Mouse (Mus musculus) B cell, adult 2 months (primary cell): ENCODE measurements at regions not wholly inside any gene's neighbourhood (a gene's known extent, or its start where the extent isn't known, plus 50 kb on each side); places are given as distances from the start of the nearest gene placed in this dataset.

Experiments
- DNase-seq, 2 experiments: peaks; one replicate each; pipeline ENCODE4 v3.0.0; 2022

DNA sequence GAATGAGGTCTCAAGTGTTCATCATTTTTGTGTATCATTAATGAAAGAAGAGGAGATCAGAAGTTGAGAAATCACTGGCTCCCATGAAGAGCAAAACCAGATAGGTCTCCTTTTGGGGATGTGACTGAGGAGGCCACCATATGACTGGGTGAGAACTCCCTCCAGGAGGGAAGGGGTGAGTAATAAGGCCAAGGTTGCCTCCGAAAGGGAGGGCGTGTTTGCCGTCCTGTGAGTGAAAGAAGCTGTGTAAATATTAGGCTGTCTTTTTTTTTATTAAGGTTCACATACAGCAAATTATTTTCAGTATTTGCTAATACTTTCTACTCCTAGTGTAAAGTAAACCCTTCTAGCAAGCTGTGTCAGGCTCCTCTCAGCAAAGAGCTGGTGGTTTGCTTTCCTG, 116.7 kb upstream of the Pik3r1 start:
- DNase-seq, result no peak

DNA sequence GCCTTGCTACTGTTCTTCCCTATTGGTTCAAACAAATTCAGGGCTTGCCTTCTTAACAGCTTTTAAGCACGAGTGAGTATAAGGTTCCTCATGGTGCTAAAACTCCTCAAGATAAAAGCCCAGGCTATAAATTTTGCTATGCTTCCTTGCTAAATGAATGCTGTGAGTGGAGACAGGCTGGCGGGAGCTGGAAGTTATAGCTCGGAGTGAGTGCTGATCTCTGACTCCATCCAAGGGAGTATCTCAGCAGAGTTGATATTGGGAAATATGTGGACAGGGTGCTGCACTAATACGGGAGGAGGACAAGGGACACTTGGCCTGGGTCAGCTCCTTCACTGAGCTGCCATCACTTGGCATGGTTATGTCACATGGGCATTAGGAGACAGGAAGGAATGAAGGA, 123.5 kb upstream of the Pik3r1 start:
- no peak for DNase-seq

DNA sequence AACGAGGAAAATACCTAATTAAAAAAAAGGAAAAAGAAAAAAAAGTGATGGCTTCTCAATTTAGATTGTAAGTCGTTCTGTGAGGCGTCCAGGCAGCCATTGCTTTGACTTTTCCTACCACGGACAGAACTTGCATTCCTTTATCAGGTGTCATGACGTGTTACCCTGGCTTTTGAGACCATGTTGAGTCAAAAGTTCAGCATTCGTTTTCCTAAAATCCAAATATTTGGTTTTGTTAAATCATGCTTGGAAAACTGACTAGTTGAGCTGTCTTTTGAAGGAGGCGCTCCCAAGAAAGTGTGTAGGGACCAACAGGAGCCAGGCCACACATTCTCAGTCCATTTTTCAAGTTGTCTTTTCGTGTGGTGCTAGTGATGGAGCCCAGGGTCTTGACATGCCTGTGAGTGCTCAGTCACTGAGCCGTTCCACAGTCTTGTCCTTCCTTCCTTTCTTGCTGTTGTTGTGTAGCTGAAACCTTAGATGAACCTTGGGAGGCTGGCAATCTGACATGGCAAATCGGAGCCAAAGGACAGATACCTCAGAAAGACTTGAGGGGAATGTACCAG, 125.1 kb upstream of the Pik3r1 start:
- no peak for DNase-seq

DNA sequence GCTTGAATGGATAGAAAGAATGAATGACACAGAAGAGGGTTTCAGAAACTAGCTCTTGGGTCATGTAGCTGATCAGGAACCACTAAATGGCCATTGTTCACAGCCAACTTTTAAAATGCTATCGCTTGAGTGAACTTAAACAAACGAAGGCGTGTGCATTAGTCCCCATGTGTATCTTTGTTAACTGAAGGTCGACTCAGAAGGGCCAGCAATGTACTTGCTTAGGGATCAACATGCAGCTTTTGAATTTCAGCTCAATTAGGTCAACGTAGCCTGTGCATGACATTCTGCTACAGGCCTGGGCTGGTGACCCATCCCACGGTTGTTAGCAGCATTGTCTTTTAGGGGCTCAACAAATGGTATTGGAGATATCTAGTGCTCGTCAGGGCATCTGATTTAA, 127.1 kb upstream of the Pik3r1 start:
- DNase-seq, result no peak

DNA sequence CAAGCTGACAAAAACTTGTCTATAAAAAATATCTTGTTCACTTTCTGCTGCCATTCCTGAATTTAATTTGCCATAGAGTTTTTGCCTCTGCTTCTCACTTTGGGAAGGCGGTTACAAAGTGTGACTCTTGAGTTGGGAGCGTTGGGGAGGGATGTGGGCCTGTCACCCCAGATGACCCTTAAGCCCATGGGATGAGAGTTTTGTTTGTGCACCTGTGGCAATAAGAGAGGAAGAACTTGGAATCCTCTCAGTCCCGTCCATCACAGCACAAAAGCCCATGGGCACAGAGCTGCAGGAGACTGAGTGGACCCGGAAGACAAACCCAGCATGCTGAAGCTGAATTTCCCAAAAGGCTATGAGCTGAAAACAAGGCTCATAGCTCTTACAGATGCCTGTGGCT, 127.7 kb upstream of the Pik3r1 start:
- no peak for DNase-seq

DNA sequence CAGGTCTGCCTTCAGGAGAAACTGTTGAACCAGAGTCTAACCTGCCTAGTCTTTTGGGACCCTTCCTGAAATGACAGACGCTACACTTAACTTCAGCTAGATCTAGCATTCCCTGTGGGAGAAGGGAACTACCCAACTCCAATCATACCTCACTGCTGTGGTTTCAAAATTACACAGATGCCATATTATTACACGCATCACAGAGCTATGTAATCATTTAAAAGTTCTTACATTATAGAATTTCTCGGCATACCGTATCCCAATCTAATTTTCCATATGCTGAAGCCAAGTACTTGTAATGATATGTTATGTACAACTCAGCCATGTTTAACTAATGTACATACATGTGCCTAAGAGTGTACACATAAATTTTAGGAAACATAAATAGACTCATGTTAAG, 128.9 kb upstream of the Pik3r1 start:
- DNase-seq, result no peak

DNA sequence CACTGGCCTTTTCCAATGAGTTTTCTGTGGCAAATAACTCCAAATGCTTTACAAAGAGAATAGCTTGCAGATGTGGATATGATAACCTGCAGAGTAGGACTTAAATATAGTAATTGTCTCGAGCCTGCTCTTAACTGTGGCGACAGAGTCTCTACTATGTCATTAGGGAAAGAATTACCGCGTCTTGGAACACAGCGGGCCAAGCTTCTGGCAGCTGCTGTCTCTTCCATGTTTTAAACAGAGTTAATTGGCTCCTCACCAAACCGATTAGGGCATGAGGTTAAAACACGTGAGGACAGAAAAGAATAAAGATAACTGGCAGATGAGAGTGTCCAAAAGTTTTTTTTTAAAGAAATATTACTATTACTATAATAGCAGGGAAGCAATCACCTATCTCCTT, 134.2 kb upstream of the Pik3r1 start:
- DNase-seq, result no peak

DNA sequence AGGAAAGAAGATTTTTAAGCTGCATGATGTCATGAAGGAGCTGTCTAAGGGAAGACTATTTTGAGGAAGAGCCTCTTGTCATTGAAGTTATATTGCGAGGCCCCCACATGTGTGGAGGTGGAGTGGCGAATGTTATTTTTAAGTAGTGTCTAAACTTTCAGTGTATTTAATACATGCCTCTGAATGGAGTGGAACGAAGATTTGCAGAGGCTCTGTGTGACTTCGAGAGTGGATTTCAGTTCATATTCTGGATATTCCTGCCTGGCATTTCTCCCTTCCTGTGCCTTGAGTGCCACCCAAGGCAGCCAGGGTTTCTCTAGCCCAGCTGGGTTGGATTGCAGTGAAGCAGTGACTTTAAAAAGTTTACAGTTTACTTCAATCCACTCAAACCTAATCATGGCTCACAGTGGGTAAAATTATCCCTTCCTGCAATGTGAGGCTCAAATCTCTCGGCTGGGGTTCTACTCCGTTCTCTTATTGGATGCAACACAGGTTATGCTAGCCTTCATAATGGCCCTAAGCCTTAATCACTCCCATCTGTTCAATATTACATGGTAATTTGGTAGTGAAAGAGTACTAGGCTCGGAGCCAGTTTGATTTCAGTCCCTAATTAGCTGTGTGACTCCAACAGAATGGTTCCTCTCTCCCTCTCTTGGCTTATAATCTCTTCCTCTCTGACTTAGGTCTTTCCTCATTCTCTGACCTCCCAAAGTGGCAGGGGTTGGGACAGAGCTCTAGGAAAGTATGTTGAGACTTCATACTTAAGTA, 138.1 kb upstream of the Pik3r1 start:
- DNase-seq, result no peak

DNA sequence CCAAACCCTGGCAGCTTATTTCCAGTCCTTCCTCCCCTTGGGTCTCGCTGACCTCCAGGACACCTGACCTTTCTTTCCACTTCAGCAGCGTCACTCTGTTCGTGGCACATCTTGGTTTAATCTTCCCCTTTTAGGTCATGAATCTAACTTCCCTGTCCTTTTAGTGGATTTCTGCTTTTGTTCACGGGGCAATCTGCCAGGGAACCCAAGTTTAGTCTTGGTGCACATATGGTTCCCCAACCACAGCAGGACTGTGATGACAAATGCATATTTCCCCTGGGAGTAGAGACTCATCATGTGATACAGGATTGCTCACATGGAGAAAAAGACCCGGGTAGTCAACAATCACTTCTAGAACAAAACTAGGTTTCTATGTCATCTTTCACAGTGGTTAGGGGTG, 141.0 kb upstream of the Pik3r1 start:
- DNase-seq, result no peak

DNA sequence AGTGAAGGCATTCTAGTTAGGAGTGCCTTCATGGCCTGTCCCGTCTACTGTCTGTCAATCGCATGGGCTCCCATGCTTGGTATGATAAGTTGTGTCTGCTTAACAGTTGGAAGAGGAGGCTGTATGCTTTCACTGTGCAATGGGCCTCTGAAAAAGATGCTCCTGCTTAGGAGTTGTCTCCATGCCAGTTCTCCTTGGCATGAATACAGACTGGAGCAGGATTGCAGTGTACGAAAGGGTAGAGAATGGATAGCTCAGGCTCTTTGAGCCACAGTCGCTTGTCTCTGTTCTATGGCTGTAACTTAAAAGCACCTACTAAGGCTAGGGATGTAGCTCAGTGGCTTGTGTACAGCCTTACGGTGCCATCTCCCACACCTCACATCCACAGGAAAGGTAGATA, 142.7 kb upstream of the Pik3r1 start:
- no peak for DNase-seq

DNA sequence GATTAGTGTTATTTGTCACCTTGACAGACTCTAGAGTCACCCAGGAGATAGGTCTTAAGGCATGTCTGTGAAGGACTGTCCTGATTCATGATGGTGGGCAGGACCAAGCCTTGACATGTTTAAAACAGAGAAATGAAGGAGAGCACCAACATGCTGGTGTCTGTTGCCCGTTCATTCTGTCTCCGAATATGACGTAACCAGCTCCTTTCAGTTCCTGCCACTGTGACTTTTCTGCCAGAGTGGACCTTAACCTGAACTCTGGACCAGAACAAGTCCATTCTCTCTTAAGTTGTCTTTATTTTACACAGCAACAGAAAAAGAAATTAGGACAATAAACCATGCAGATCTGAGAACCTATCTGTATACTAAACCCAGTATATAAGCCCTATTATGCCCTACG, 146.1 kb upstream of the Pik3r1 start:
- DNase-seq, result no peak

DNA sequence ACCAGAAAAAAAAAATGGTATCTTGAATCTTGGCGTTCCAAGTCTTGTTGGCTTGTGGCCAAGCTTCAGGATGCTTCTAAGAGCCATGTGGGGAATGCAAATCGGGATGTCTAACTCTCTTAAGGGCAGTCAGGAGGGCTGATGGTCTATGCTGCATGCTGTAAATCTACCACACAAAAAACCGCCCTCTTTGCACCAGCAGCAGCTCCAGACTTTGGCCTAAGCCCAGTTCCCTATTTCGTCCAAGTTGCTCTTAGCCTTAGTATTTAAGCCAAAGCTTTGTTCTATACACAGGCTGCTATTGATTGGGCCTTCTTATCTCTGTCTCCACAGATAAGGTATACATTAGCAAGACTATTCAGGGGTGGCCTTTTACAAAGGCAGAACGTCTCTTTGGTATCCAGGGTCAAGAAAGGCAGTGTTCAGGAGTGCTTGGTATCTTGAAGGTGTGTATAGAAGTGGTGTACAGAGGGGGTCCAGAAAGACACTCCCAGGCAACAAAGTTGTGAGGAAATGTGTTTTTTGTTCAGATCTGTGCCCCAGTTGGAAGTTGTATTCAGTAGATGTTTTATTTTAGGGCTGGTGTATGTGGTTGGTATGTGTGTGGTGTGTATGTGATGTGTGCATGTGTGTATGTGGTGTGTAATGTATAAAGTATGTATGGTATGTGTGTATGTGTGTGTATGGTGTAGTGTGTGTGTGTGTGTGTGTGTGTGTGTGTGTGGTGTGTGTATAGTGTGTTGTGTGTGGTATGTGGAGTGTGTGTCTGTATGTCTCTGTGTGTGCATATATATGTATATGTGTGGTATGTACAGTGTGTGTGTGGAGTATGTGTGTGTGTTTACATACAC, 146.9 kb upstream of the Pik3r1 start:
- no peak for DNase-seq

DNA sequence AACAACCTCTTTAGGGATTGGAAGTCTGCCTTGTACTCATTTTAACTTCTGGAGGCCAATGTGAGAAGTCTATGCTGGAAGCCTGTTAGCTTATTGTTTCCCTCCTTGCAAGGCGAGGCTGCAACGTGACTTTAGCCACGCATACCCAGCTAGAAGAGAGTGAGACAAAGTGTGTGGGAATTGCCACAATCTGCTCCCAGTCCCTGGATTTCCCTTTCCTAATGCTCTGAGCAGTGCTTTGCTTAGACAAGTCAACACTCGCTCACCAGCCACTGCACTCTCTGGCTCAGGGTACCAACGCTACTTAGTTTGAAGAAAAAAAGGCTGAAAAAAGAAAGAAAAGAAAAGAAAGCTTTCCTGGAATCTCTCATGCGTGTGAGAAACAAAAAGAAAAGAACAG, 147.5 kb upstream of the Pik3r1 start:
- DNase-seq, result no peak

DNA sequence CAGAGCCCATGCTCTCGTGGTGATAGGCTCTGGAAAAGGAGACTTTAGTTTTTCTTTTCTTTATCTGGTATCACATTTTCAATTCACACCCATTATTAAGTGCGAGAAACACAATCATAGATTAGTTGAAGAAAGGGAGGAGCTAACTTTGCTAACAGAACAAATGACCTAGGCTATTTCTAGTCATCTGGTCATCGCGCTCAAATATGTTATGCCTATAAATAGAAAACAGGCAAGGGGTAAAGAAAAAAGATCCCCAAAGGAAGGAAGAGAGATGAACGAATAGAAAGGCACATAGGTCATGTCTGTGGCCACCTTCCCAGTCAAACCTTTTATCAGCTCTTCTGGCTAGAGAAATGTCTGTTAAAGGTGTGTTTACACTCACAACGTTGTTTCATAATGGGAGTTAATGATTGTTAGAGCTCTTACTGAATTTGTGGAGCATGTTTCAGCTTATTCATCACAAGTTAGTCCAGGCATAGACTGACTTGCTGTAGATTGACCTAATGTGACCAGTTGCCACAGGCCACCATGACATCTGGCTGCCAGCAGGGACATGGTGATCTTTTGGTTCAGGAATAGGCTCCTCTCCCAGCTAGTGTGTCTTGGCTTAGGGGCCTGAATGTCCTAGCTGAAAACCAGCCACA, 148.1 kb upstream of the Pik3r1 start:
- DNase-seq, result no peak

DNA sequence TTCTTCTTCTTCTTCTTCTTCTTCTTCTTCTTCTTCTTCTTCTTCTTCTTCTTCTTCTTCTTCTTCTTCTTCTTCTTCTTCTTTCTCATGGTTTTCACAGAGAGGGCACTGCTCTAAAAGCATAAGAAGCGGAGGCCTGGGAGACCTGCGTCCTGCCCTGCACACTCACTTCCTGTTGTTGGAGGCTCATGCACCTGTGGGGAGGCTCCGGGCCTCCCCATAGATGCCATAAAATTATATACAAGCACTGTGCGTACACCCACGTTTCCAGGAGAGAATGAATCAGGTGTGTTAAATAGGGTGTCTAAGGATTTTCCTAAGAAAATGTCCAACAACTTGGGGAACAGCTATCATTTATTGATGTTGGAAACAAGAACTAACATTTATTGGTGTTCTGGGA, 148.9 kb upstream of the Pik3r1 start:
- no peak for DNase-seq

DNA sequence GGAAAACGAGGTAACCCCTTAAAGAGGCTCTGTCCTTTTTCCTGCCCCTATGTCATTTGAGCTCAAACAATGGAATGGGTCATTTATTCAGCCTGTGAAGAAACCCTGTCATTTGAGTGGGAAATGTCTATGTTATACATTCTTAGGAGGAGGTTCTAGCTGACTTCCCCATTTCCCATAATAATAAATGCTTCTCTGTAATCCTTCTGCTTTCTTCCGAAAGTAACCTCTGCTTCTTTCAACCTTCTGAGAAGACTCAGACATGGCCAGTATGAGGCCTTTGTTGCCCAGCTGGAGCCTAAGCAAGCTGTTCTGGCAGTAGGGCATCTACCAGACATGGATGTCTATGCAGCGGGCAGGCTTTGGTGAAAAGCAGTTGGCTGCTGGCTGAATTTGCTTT, 150.2 kb upstream of the Pik3r1 start:
- DNase-seq, result no peak

DNA sequence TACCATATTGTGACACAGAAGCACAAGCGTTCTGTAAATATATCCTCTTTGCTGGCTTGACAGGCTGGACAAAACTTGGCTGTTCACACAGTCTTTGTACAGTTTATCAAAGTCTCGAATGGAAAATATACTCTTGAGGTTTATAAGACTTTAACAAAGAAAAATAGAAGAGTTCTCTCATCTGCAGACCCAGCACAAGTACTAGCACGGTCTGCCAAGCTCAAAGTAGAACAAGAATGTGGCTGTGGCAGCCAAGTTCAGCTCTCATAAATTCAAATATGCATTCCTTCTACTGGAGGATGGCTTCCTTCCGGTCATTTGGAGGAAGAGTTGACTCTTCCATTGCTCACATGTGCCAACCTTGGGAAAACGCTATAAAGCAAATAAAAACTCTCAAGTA, 151.2 kb upstream of the Pik3r1 start:
- no peak for DNase-seq

DNA sequence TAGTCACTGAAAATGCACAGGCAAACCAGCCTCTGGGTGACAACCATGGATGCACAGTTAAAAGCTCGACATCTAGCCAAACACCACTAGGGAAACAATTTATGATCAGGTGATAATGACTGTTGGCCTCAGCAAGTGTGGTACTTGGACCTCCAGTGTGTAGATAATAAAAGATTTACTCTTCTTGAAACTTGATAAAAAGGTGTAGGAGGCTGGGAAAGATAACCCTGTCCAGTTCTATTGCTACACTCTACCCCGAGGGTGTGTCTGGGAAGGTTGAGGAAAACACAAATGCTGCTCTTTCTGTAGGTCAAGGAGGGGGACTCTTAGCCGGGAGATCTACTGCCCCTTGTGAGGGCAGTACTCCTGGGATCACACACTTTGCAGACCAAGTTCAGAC, 152.4 kb upstream of the Pik3r1 start:
- no peak for DNase-seq

DNA sequence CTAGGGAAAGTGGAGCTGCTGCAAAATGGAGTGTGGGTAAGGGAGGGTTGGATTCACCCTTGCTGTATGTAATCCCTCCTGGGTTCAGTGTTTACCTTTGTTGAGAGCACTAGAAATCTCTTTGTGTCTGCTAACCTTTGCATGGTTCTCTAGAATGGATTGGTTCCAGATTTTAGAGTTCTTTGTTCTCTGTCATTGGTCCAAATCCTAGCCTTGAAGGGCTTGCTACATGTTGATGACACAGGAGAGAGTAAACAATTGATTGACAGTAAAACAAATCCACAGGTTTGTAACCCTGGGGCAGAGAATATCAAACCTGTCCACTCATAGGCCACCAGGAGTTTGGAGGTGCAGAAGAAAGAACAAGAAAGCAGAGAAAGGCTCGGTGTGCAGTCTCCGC, 156.6 kb upstream of the Pik3r1 start:
- DNase-seq, result no peak

DNA sequence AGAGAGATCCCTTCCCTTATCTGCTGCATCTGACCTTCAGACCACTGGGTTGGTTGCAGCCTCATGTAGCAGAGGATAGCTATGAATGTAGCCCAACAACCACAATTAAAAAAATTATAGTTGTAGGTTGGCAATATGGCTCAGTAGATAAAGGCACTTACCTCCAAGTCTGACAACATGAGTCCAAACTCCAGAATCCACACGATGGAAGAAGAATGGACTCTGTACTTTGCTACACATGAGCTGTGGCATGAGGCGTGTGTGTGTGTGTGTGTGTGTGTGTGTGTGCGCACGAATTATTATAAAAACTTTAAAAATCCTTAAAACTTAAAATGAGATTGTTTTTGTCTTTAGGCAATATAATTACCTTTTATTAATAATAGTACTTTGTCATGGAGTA, 163.2 kb upstream of the Pik3r1 start:
- DNase-seq, result no peak

DNA sequence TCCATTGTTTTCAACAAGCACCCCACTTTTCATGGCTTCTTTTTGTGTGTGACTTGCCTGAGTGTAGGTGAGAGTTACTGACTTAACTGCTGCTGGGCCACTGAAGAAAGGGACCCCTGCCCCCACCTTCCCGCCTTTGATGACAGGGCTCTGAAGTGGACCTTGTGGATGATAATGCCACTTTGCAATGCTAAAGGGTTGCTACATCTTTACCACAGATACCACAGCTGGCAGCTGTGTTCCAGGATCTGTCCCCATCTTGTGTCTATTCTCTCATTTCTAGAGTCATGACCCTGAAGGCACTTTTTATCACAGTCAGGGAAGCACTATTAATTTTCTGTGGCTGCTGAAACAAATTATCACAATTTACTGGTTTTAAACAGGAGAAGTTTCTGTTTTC, 163.9 kb upstream of the Pik3r1 start:
- no peak for DNase-seq

DNA sequence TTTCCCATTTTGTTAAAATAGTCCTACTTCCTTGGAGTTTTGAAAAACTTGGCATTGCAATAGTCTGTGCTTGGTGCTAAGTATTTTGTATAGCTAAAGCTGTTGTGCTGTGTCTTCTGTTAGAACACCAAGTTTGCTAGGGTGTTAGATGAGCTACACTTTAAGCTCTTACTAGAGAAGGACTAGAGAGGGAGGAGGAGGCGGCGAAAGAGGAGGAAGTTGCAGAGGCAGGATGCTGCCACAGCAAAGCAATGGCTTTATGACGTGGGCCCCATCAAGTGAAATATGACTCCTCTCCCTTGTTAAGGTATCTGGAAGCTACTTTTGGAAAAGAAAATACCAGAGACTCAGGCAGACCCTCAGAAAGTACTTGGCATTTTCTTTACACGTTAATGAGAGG, 167.8 kb upstream of the Pik3r1 start:
- DNase-seq, result no peak

DNA sequence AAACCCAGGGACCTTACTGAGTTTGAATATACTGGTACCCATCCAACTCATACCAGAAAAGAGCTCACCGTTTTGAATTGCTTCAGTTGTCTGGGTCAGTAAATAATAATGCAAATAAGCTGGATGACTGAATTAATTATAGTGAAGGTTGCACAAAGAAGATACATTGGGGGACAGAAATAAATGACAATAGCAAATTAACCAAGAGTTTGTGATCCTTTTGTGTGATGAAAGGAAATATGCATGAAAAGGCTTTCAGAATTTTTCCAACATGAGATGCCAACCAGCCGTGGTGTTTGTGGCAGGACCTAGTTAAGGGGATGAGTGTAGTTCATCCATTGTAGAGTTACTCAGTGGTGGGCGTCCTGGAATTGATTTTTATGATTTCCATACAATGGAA, 186.5 kb upstream of the Pik3r1 start:
- no peak for DNase-seq
